Mouse (Mus musculus): ENCODE results near the gene Mfsd14a.

DNA sequence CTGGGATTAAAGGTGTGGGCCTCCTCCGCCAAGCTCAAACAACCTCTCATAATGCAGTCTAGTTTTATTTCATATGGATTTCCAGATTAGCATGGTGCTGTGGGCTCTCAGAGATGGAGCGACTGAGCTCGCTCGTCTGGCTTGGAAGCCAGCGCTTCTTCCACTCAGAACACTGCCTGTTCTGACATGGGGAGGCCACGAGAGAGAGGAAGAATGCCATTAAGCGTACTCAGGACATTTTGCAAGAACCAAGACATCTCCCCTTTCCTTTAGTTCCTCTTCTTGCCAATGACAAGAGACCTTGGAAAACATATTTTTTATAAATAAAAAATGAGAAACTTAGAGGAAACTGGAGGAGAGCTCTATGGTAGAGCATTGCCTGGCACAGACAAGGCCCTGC, 13.7 kb downstream of the Mfsd14a start:
- TF ChIP-seq NELFE (IDR thresholded peaks at IDR 0.05; ENCODE audit: low read depth, low read length) (no peak), MAFK (IDR thresholded peaks at IDR 0.05; ENCODE audit: borderline replicate concordance, low read depth, low read length) (no peak), TCF12 (IDR thresholded peaks at IDR 0.05; ENCODE audit: low read depth, low read length) (no peak), KAT2A (conservative IDR thresholded peaks at IDR 0.05; ENCODE audit: low read depth, low read length) (no peak), JUND (IDR thresholded peaks at IDR 0.05; ENCODE audit: low read depth, low read length) (no peak), CTCF (IDR thresholded peaks at IDR 0.05 in 2 of 3, conservative IDR thresholded peaks at IDR 0.05 in 1 of 3; ENCODE audit: control insufficient read depth in 1 of 3, insufficient read depth in 1 of 3, low read depth in 2 of 3, low read length in 3 of 3, poor library complexity in 1 of 3, severe bottlenecking in 1 of 3) (no peak)

All from MEL (cell line).